Mouse (Mus musculus) midbrain, embryonic 16.5 days (tissue): ENCODE data around the gene Celf2. TPM values are rescaled to one million over a fixed set of nuclear protein-coding genes. Genes with fewer than 3 reads are reported as not detected.

Source experiments
- ATAC-seq: fragments of 200-750 bp; cut with Nextera tagmentation; 2 replicates; pipeline ENCODE4 v1.8.0; 2017; ENCODE audit warnings: moderate TSS enrichment
- H3K27ac ChIP-seq: fragments of 300-500 bp; sonication (generic); 2 replicates; pipeline ENCODE4 v1.5.1; 2014; ENCODE audit warnings: mild to moderate bottlenecking, low read length, mixed read lengths
- H3K27me3 ChIP-seq: fragments of 300-500 bp; sonication (generic); 2 replicates; pipeline ENCODE4 v1.6.1; 2014; ENCODE audit warnings: low read depth, low read length, mixed read lengths; ENCODE audit not compliant: control insufficient read depth, insufficient read depth
- H3K36me3 ChIP-seq: fragments of 300-500 bp; sonication (generic); 2 replicates; pipeline ENCODE4 v1.6.1; 2014; ENCODE audit warnings: mild to moderate bottlenecking, low read length, moderate library complexity, mixed read lengths; ENCODE audit not compliant: control insufficient read depth, insufficient read depth
- H3K4me1 ChIP-seq: fragments of 300-500 bp; sonication (generic); 2 replicates; pipeline ENCODE4 v1.6.1; 2014; ENCODE audit warnings: mild to moderate bottlenecking, low read length, mixed read lengths; ENCODE audit not compliant: control insufficient read depth, insufficient read depth
- H3K4me2 ChIP-seq: fragments of 300-500 bp; sonication (generic); 2 replicates; pipeline ENCODE4 v1.6.1; 2014; ENCODE audit warnings: mild to moderate bottlenecking, low read length, mixed read lengths
- H3K4me3 ChIP-seq: fragments of 300-500 bp; sonication (generic); 2 replicates; pipeline ENCODE4 v1.5.1; 2014; ENCODE audit warnings: low read depth, mild to moderate bottlenecking, low read length, moderate library complexity, mixed read lengths
- H3K9ac ChIP-seq: fragments of 300-500 bp; sonication (generic); 2 replicates; pipeline ENCODE4 v1.6.1; 2014; ENCODE audit warnings: low read depth, low read length, mixed read lengths
- H3K9me3 ChIP-seq: fragments of 300-500 bp; sonication (generic); replicated peaks from 2 replicates; pipeline ENCODE4 v1.6.1; 2014; ENCODE audit warnings: mild to moderate bottlenecking, low read length, mixed read lengths; ENCODE audit not compliant: control insufficient read depth, poor library complexity, severe bottlenecking
- WGBS: fragments of 180-500 bp; shearing (Covaris S2); extraction: QIAGEN DNeasy Blood & Tissue Kit; methylation state at CpG from one replicate; pipeline ENCODE4 v1.1.7; 2014; 5-methylcytosine and 5-hydroxymethylcytosine counted together
- polyA plus RNA-seq: library from polyadenylated mRNA; unstranded; fragments of >200 nt; fragmentation: Nextera tagmentation; extraction: Ambion mirVana; gene quantifications from 2 replicates; pipeline ENCODE4 v1.2.1, GENCODE M21; 2015

Celf2 gene
- polyA plus RNA-seq, 1 experiment from 2014 or later = 160 TPM

DNA sequence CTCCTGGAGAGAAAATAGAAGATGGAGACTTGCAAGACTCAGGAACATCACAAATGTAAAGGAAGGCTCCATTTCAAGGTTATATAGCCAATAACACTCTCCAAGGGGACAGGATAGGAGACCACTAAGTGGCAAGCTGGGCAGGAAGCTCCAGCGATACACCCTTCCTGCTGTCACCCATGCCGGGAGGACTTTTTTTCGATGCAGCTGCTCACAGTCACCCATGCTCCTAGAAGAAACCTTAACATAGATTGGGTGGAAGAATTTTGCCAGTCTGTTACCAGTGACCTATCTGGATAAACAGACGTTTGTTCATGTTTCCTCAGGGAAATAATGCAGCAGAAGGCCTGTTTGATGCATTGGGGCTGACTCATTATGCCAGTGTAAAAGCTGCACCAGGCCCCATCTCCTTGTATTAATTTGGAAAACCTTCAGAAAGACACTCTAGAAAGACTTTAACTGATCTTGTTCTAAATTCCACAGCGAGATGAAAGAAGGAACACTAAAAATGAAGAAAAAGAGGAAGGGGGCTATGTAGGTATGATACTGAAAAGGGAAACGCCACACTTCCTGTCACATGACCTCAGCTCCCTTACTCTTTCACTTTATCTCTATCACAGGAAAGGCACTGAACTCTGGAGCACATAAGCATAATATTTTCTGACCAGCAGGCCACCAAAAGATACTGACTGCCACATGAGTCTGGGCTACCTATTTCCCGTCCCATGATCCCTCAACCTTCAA is 798.5 kb downstream of the Celf2 start:
- Histone ChIP-seq H3K27me3 (no peaks in the 10 kb centered on the region), H3K4me1 (0 out of 2 replicates have a peak, but pooled peaks cover 3% of the 10 kb centered on the region), H3K4me2 (no peak overlapping the region), H3K9ac (no peak overlapping the region), H3K27ac (no peak overlapping the region), H3K4me3 (no peak overlapping the region), H3K9me3 (no peaks in the 10 kb centered on the region), H3K36me3 (no peaks in the 10 kb centered on the region)
- ATAC-seq = no peak
- 89% methylated on average over 7 of the region's 7 CpGs for WGBS

DNA sequence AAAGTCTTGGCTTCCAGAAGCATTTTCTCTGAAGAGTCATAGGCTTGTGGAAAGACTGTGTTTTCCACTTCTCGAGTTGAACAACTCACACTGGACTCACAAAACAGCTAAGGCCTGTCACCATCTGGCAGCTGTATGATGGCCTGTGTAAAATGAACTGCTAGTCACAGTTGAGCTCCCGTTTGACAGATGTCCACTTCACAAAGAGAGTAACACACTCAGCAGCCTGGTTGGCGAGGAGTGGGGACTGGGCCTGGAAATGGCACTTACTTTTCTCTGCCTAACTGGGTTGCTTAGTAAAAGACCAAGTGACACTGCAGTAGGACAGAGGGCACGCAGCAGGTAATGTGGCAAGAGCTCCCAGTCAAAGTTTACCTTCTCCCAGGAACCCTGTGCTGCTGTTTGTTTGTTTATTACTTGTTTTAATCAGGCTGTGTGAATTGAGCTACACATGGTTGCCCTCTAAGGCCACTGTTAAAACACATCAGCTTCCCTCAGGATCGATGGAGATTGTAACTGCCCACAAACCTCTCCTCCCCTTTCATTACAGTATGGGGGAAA is 801.3 kb downstream of the Celf2 start:
- H3K36me3 ChIP-seq = no peaks in the 10 kb centered on the region
- no peaks in the 10 kb centered on the region for H3K27me3 ChIP-seq
- no peaks in the 10 kb centered on the region for H3K9me3 ChIP-seq
- no peak overlapping the region for H3K9ac ChIP-seq
- no peak overlapping the region for H3K4me3 ChIP-seq
- WGBS = 52% methylated on average over 5 of the region's 5 CpGs
- 0 out of 2 replicates have a peak overlapping the region, but pooled peaks have one; percentile 3 for H3K27ac ChIP-seq
- peaks cover 8% of the 10 kb centered on the region; the same call in 1 of the 2 replicates for H3K4me1 ChIP-seq
- no peak for ATAC-seq
- H3K4me2 ChIP-seq = no peak overlapping the region

DNA sequence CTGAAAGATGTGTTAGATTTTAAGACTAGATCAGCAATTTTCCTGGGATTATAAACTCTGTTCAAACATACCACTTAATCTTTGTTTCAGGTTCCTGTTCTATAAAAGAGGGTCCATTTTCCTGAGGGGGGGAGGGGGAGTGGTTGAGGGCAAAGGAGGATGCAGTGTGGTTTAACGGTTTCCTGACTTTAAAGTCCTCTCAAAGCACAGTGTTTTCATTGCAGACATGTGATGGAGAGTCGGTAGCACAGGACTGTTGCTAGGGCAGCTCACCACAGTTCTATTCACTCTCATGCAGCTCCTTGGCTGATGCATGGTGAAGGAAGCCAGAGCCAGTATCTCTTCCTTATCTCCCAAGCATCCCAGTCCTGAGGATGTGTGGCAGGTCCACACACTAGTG is 802.1 kb downstream of the Celf2 start:
- peaks cover 8% of the 10 kb centered on the region; the same call in 1 of the 2 replicates for H3K4me1 ChIP-seq
- ATAC-seq = peak; percentile 36; the same call in 1 of the 2 replicates
- H3K9ac ChIP-seq = no peak overlapping the region
- no peaks in the 10 kb centered on the region for H3K9me3 ChIP-seq
- H3K27me3 ChIP-seq = no peaks in the 10 kb centered on the region
- H3K36me3 ChIP-seq = no peaks in the 10 kb centered on the region
- 39% methylated on average over 2 of the region's 2 CpGs for WGBS
- no peak overlapping the region for H3K4me3 ChIP-seq
- H3K27ac ChIP-seq = no peak overlapping the region
- H3K4me2 ChIP-seq = no peak overlapping the region

DNA sequence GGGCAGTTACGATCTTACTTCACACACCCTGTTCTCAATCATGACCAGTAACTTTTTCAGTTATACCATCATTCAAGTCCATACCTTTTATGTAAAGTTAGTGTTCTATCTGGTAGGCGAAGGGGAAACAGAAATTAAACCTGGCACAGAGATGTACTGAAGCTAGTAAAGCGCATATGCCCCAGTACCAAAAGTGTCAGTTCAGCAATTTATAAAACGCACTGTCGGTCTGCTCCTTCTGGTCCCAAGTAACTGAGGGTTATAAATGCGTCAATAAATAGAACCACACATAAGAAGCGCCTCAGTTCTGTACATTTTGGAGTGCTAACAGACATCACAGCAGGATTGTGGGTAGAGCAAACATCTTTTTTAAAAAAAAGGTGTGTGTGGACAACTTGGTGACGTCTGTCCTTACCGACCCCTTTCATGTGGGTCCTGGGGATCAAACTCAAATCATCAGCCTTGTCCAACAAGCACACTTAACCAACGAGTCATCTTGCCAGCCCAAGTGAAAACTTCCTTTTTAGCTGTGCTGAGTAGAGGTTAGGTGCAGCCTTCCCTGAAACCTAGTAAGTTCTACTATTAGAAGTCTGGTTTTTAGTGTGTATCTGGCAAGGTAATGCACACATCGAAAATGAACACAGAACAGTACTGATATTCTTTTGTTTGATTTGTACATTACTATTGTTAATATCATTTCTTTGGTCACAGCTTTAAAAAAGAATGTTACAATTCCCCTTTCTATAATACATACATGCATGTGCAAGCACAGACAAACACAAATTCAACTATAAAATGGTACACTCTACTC is 803.2 kb downstream of the Celf2 start:
- Histone ChIP-seq H3K9me3 (no peaks in the 10 kb centered on the region), H3K36me3 (no peaks in the 10 kb centered on the region), H3K4me3 (no peak overlapping the region), H3K4me1 (peaks cover 8% of the 10 kb centered on the region; the same call in 1 of the 2 replicates), H3K27me3 (no peaks in the 10 kb centered on the region), H3K4me2 (no peak overlapping the region), H3K9ac (no peak overlapping the region), H3K27ac (no peak overlapping the region)
- WGBS = 90% methylated on average over 11 of the region's 11 CpGs
- no peak for ATAC-seq

DNA sequence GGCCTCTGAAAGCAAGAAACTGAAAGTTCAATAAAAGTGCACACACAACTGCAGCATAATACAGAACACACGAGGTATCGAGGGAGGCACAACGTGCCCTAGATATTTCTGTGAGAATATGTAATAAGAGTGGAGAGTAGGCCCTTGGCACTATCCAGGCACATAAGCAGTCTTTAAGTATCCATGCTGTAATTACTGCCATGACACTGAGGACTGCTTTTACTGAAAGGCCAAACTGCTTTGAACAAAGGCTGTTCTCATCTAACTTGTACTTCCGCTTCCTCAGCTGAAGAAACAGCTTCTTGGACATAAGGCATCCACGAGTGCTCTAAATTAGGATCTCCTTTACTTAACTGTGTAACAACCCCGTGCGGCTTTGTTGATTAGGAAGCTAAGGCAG is 803.9 kb downstream of the Celf2 start:
- H3K36me3 ChIP-seq = no peaks in the 10 kb centered on the region
- H3K4me2 ChIP-seq = no peak overlapping the region
- no peak overlapping the region for H3K9ac ChIP-seq
- H3K27ac ChIP-seq = no peak overlapping the region
- H3K9me3 ChIP-seq = no peaks in the 10 kb centered on the region
- ATAC-seq = no peak
- no peaks in the 10 kb centered on the region for H3K27me3 ChIP-seq
- peaks cover 8% of the 10 kb centered on the region; the same call in 1 of the 2 replicates for H3K4me1 ChIP-seq
- 80% methylated on average over 7 of the region's 7 CpGs for WGBS
- no peak overlapping the region for H3K4me3 ChIP-seq

DNA sequence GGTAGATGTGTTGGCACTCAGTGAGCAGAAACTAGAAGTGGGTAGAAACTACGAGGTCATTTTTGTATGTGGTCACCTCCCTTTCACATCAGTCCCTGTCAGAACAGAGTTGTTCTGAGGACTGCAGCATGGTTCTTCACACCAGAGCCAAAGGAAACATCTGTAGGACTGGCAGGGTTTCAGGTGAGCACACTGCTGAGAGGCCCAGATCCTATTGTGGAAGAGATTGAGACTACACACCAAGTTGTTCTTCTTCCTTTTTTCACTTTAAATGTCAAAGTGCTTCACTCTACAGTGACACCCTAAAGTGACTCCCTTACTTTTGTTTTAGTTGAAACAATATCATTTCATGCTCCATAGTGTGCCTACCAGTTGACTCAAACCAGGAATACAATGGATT is 804.6 kb downstream of the Celf2 start:
- Histone ChIP-seq H3K27ac (no peak overlapping the region), H3K36me3 (no peaks in the 10 kb centered on the region), H3K9me3 (no peaks in the 10 kb centered on the region), H3K4me2 (no peak overlapping the region), H3K9ac (no peak overlapping the region), H3K27me3 (no peaks in the 10 kb centered on the region), H3K4me1 (peaks cover 8% of the 10 kb centered on the region; the same call in 1 of the 2 replicates), H3K4me3 (no peak overlapping the region)
- ATAC-seq = no peak
- 97% methylated on average over 1 of the region's 1 CpGs for WGBS

DNA sequence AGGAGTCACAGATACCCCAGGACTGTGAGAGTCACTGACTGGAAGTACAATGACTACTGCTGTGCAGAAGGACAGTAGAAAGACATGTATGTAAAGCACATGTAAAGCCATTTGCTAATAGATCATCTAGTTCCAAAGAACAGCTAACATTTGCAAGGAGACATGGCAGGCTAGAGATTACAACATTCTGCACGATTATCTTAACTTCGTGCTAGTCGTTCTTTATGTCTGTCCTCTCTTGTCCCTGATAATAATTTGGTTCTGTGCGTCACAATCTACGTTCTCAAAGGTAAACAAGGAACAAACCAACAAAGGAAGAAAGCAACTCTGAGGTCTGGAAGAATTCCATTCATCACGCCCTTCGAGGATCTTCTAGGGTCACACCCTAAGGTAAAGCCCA is 805.0 kb downstream of the Celf2 start:
- no peak overlapping the region for H3K9ac ChIP-seq
- no peak overlapping the region for H3K4me2 ChIP-seq
- H3K9me3 ChIP-seq = no peaks in the 10 kb centered on the region
- 88% methylated on average over 7 of the region's 7 CpGs for WGBS
- no peaks in the 10 kb centered on the region for H3K36me3 ChIP-seq
- H3K4me3 ChIP-seq = no peak overlapping the region
- ATAC-seq = no peak
- H3K27ac ChIP-seq = no peak overlapping the region
- peaks cover 8% of the 10 kb centered on the region; the same call in 1 of the 2 replicates for H3K4me1 ChIP-seq
- no peaks in the 10 kb centered on the region for H3K27me3 ChIP-seq

DNA sequence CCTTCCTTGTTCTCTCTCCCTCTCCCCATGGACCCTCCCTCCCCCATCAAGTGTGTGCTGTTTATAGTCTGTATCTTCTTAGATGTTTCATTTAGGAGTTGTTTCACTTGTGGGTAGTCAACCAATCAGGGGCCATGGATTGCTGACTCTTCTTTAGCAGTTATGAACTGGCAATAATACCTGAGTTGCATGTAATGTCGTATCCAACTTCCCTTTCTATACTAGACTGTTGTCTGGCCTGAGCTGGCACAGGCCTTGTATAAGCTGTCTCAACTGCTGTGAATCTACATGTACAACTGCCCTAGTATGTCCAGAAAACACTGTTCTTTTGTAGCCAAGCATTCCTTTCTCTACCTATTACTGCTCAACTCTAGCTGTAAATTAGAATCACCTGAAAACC is 813.0 kb downstream of the Celf2 start:
- no peaks in the 10 kb centered on the region for H3K9me3 ChIP-seq
- ATAC-seq = no peak
- H3K4me1 ChIP-seq = peaks cover 12% of the 10 kb centered on the region
- H3K27me3 ChIP-seq = no peaks in the 10 kb centered on the region
- no peaks in the 10 kb centered on the region for H3K36me3 ChIP-seq
- H3K9ac ChIP-seq = no peak overlapping the region
- H3K4me2 ChIP-seq = no peak overlapping the region
- H3K27ac ChIP-seq = no peak overlapping the region
- 93% methylated on average over 1 of the region's 1 CpGs for WGBS
- H3K4me3 ChIP-seq = no peak overlapping the region
